Mouse (Mus musculus) fat pad, adult 2 months (tissue): Measurements from ENCODE around the gene Itga8.

Experiments
- DNase-seq: peaks from one replicate; pipeline ENCODE4 v3.0.0-alpha.2; 2011; ENCODE audit warnings: low read depth, low spot score; ENCODE audit errors: extremely low read depth

Gene Itga8

GRCm38 (mm10) chr2:12198699-12199098 lies 103.0 kb downstream of the Itga8 start:
- no peak for DNase-seq

- no peak for DNase-seq
Observed at GRCm38 (mm10) chr2:12198214-12198613, 103.5 kb downstream of the Itga8 start.

- no peak for DNase-seq
Observed at GRCm38 (mm10) chr2:12197711-12198110, 104.0 kb downstream of the Itga8 start.

GRCm38 (mm10) chr2:12189026-12189425 lies 112.7 kb downstream of the Itga8 start:
- no peak for DNase-seq

- no peak for DNase-seq
Observed at GRCm38 (mm10) chr2:12187646-12188045, 114.1 kb downstream of the Itga8 start.

- no peak for DNase-seq
Observed at GRCm38 (mm10) chr2:12182402-12182948, 119.2 kb downstream of the Itga8 start.

- DNase-seq = no peak
Observed at GRCm38 (mm10) chr2:12180635-12181034, 121.1 kb downstream of the Itga8 start.

- no peak for DNase-seq
Observed at GRCm38 (mm10) chr2:12174722-12175427, 126.8 kb downstream of the Itga8 start.

- DNase-seq = no peak
Observed at GRCm38 (mm10) chr2:12170221-12170620, 131.5 kb downstream of the Itga8 start.

GRCm38 (mm10) chr2:12160486-12160885 lies 141.2 kb downstream of the Itga8 start:
- DNase-seq = no peak

GRCm38 (mm10) chr2:12157001-12157400 lies 144.7 kb downstream of the Itga8 start:
- no peak for DNase-seq

GRCm38 (mm10) chr2:12156401-12156800 lies 145.3 kb downstream of the Itga8 start:
- no peak for DNase-seq

GRCm38 (mm10) chr2:12154676-12155075 lies 147.0 kb downstream of the Itga8 start:
- DNase-seq = no peak

- DNase-seq = no peak
Observed at GRCm38 (mm10) chr2:12153551-12153950, 148.2 kb downstream of the Itga8 start.

- DNase-seq = no peak
Observed at GRCm38 (mm10) chr2:12147902-12148301, 153.8 kb downstream of the Itga8 start.

- no peak for DNase-seq
Observed at GRCm38 (mm10) chr2:12146612-12147011, 155.1 kb downstream of the Itga8 start.

GRCm38 (mm10) chr2:12138765-12139368 lies 162.9 kb downstream of the Itga8 start:
- no peak for DNase-seq

- DNase-seq = no peak
Observed at GRCm38 (mm10) chr2:12126580-12126979, 175.1 kb downstream of the Itga8 start.

GRCm38 (mm10) chr2:12115479-12115878 lies 186.2 kb downstream of the Itga8 start:
- no peak for DNase-seq

- no peak for DNase-seq
Observed at GRCm38 (mm10) chr2:12109306-12109705, 192.4 kb downstream of the Itga8 start.

GRCm38 (mm10) chr2:12108306-12108705 lies 193.4 kb downstream of the Itga8 start:
- no peak for DNase-seq

- DNase-seq = no peak
Observed at GRCm38 (mm10) chr2:12107265-12107664, 194.5 kb downstream of the Itga8 start.
